Comparison of ENCODE assay signal across 15 mouse cellular contexts in genomic region chr19:57473301-57473700, GRCm38 (mm10). TPM values are rescaled to one million over a fixed set of nuclear protein-coding genes. Genes with fewer than 3 reads are reported as not detected.
DNase-seq lines count a peak whose midpoint lies in the region; ATAC-seq lines count a peak whose summit lies in the region.
"Had no signal": no experiment of that assay in that cellular context is flagged by ENCODE, and none has a peak within 500 bp of the region (broad histone marks: within the 10 kb centered on the region; RNA-seq: fewer than 3 reads in every experiment).

No protein-coding gene starts in this region.

- H3K27ac ChIP-seq in embryonic facial prominence, embryonic 15.5 days (replicated peaks): no peak overlapping the region
- H3K27ac ChIP-seq in heart, embryonic 14.5 days (replicated peaks in 1 of 2; ENCODE audit: control insufficient read depth in 1 of 2, insufficient read depth in 1 of 2, low read depth in 2 of 2, low read length in 2 of 2): no peak overlapping the region; a peak in 1 of 4 replicates
- H3K27ac ChIP-seq in midbrain, embryonic 14.5 days (replicated peaks; ENCODE audit: low read depth, low read length): peak overlapping the region; percentile 20; the same call in 1 of the 2 replicates
- H3K27ac ChIP-seq: liver, embryonic 13.5 days had no signal

- 0 out of 2 replicates have a peak, but pooled peaks cover 6% of the 10 kb centered on the region for H3K4me1 ChIP-seq in embryonic facial prominence, embryonic 15.5 days
- peaks cover 8 to 13% of the 10 kb centered on the region in 2 experiments for H3K4me1 ChIP-seq in heart, embryonic 14.5 days (ENCODE audit: control insufficient read depth in 2 of 2, insufficient read depth in 2 of 2, low read length in 2 of 2)
- H3K4me1 ChIP-seq in midbrain, embryonic 14.5 days (ENCODE audit: control insufficient read depth, insufficient read depth, low read length): peaks cover 8% of the 10 kb centered on the region; the same call in 1 of the 2 replicates

- no peaks in the 10 kb centered on the region for H3K9me3 ChIP-seq in embryonic facial prominence, embryonic 15.5 days (replicated peaks)
- peaks cover 7% of the 10 kb centered on the region for H3K9me3 ChIP-seq in heart, embryonic 14.5 days (ENCODE audit: control insufficient read depth, low read length)
- no peaks in the 10 kb centered on the region for H3K9me3 ChIP-seq in midbrain, embryonic 14.5 days (ENCODE audit: control insufficient read depth, low read length)

- intact Hi-C loops in heart, postnatal 25 days (cut with DNase I): no loop called here

- DNase-seq in heart, adult 11 months: peak; percentile 93
- DNase-seq in heart, postnatal 25 days (ENCODE audit: low spot score): no peak
- DNase-seq in midbrain, embryonic 14.5 days: peak; percentile 74
- no peak for DNase-seq in layer of hippocampus, adult 18-20 months (ENCODE audit: low spot score in 2 of 2)
- DNase-seq in kidney, postnatal 25 days: no peak
- DNase-seq in frontal cortex, postnatal 14 days (ENCODE audit: low spot score in 2 of 2): no peak
- DNase-seq: adrenal gland, adult 8-10 months; B cell, adult 2 months; cerebellum, adult 11-12 months; embryo, embryonic 11 days; kidney, postnatal 10 days; liver, embryonic 13.5 days; thymus, postnatal 4 days had no signal

- H3K4me3 ChIP-seq in embryonic facial prominence, embryonic 15.5 days (replicated peaks): no peak overlapping the region
- peak overlapping the region in 1 of 2 experiments; percentile 10; a peak in 2 of 4 replicates for H3K4me3 ChIP-seq in heart, embryonic 14.5 days (ENCODE audit: control insufficient read depth in 1 of 2, insufficient read depth in 1 of 2, low read depth in 1 of 2, low read length in 2 of 2)
- no peak overlapping the region for H3K4me3 ChIP-seq in midbrain, embryonic 14.5 days (replicated peaks; ENCODE audit: low read depth, low read length)
- H3K4me3 ChIP-seq: liver, embryonic 13.5 days had no signal

- no peak overlapping the region for H3K4me2 ChIP-seq in embryonic facial prominence, embryonic 15.5 days (replicated peaks)
- H3K4me2 ChIP-seq in heart, embryonic 14.5 days (ENCODE audit: low read length): peak overlapping the region; percentile 52
- no peak overlapping the region for H3K4me2 ChIP-seq in midbrain, embryonic 14.5 days (ENCODE audit: low read length)
- H3K4me2 ChIP-seq: liver, embryonic 13.5 days had no signal

- 0 out of 2 replicates have a peak, but pooled peaks have one; percentile 26 for ATAC-seq in embryonic facial prominence, embryonic 15.5 days (ENCODE audit: insufficient number of reproducible peaks, low FRiP score, low TSS enrichment, low read depth)
- ATAC-seq in heart, embryonic 14.5 days (ENCODE audit: insufficient number of reproducible peaks, insufficient read depth, low FRiP score, low read depth): no peak
- ATAC-seq in midbrain, embryonic 14.5 days (ENCODE audit: low FRiP score, low TSS enrichment): no peak

- H3K9ac ChIP-seq in embryonic facial prominence, embryonic 15.5 days: no peak overlapping the region
- no peak overlapping the region for H3K9ac ChIP-seq in heart, embryonic 14.5 days (ENCODE audit: low read length)
- H3K9ac ChIP-seq in midbrain, embryonic 14.5 days (replicated peaks; ENCODE audit: low read length): no peak overlapping the region
- H3K9ac ChIP-seq: liver, embryonic 13.5 days had no signal

- no peaks in the 10 kb centered on the region for H3K27me3 ChIP-seq in embryonic facial prominence, embryonic 15.5 days
- 0 out of 2 replicates have a peak, but pooled peaks cover 5% of the 10 kb centered on the region for H3K27me3 ChIP-seq in heart, embryonic 14.5 days (ENCODE audit: control insufficient read depth, insufficient read depth, low read length)
- no peaks in the 10 kb centered on the region for H3K27me3 ChIP-seq in midbrain, embryonic 14.5 days (ENCODE audit: control insufficient read depth, insufficient read depth, low read length)
- H3K27me3 ChIP-seq: liver, embryonic 13.5 days had no signal

- H3K36me3 ChIP-seq in embryonic facial prominence, embryonic 15.5 days: 0 out of 2 replicates have a peak, but pooled peaks cover 22% of the 10 kb centered on the region
- 0 out of 2 replicates have a peak, but pooled peaks cover 6% of the 10 kb centered on the region for H3K36me3 ChIP-seq in heart, embryonic 14.5 days (ENCODE audit: control insufficient read depth, insufficient read depth, low read length)
- H3K36me3 ChIP-seq in midbrain, embryonic 14.5 days (ENCODE audit: control insufficient read depth, insufficient read depth, low read length): no peaks in the 10 kb centered on the region

- WGBS in embryonic facial prominence, embryonic 15.5 days: 73% methylated on average over 16 of the region's 16 CpGs
- WGBS in heart, embryonic 14.5 days: 36% methylated on average over 16 of the region's 16 CpGs
- 46% methylated on average over 16 of the region's 16 CpGs for WGBS in midbrain, embryonic 14.5 days

RNA-seq across cellular contexts. Expression of gene Trub1, which starts 20.6 kb away (rescaled TPM):
- total RNA-seq in heart, postnatal 25 days (2021): 1 to 10 TPM; 3.8 to 9.1 TPM
- 21.7 and 24.1 TPM in 2 replicates for polyA plus RNA-seq in embryonic facial prominence, embryonic 15.5 days (2015; fragmentation: Nextera tagmentation; extraction: Ambion mirVana)
- 10.3 and 12.0 TPM in 2 replicates for polyA plus RNA-seq in heart, embryonic 14.5 days (2014; fragmentation: Nextera tagmentation; extraction: Ambion mirVana)
- 13.1 and 15.6 TPM in 2 replicates for polyA plus RNA-seq in midbrain, embryonic 14.5 days (2014; fragmentation: Nextera tagmentation; extraction: Ambion mirVana)
- 10 to 100 TPM; 21.3 to 22.0 TPM for total RNA-seq in layer of hippocampus, adult 18-20 months (2021)

Comparison
In these comparisons a context has a peak if more than half of its experiments do, and no peak if none do; other contexts are left out.
1. DNase-seq: peak in heart, adult 11 months (single experiment) and midbrain, embryonic 14.5 days (single experiment); none in heart, postnatal 25 days (single experiment), layer of hippocampus, adult 18-20 months (0 of 2), kidney, postnatal 25 days (0 of 2) and frontal cortex, postnatal 14 days (0 of 2).